Mouse (Mus musculus) limb, embryonic 11.5 days (tissue): ENCODE results near the gene Zranb1. TPM values are rescaled to one million over a fixed set of nuclear protein-coding genes. Genes with fewer than 3 reads are reported as not detected.

ENCODE experiments used
- ATAC-seq: fragments of 200-750 bp; cut with Nextera tagmentation; 2 replicates; pipeline ENCODE4 v1.8.0; 2017; ENCODE audit warnings: low read depth; ENCODE audit not compliant: insufficient number of reproducible peaks, low FRiP score, low TSS enrichment
- DNase-seq: peaks from one replicate; pipeline ENCODE4 v3.0.0-alpha.2; 2015; ENCODE audit warnings: low spot score
- H3K27ac ChIP-seq: fragments of 300-500 bp; sonication (generic); replicated peaks from 2 replicates; pipeline ENCODE4 v1.5.1; 2014; ENCODE audit warnings: low read depth, mild to moderate bottlenecking, low read length
- H3K27me3 ChIP-seq: fragments of 300-500 bp; sonication (generic); 2 replicates; pipeline ENCODE4 v1.6.1; 2014; ENCODE audit warnings: mild to moderate bottlenecking, low read length, mixed read lengths; ENCODE audit not compliant: control insufficient read depth, insufficient read depth
- H3K36me3 ChIP-seq: fragments of 300-500 bp; sonication (generic); 2 replicates; pipeline ENCODE4 v1.6.1; 2014; ENCODE audit warnings: mild to moderate bottlenecking, low read length, moderate library complexity, mixed read lengths; ENCODE audit not compliant: control insufficient read depth, insufficient read depth
- H3K4me1 ChIP-seq: fragments of 300-500 bp; sonication (generic); 2 replicates; pipeline ENCODE4 v1.6.1; 2014; ENCODE audit warnings: low read length, mixed read lengths; ENCODE audit not compliant: control insufficient read depth, insufficient read depth
- H3K4me2 ChIP-seq: fragments of 300-500 bp; sonication (generic); 2 replicates; pipeline ENCODE4 v1.6.1; 2014; ENCODE audit warnings: low read depth, mild to moderate bottlenecking, moderate library complexity; ENCODE audit not compliant: severe bottlenecking
- H3K4me3 ChIP-seq: fragments of 300-500 bp; sonication (generic); 2 replicates; pipeline ENCODE4 v1.5.1; 2014; ENCODE audit warnings: low read depth, low read length
- H3K9ac ChIP-seq: fragments of 300-500 bp; sonication (generic); 2 replicates; pipeline ENCODE4 v1.6.1; 2014; ENCODE audit warnings: mild to moderate bottlenecking, low read length
- H3K9me3 ChIP-seq: fragments of 300-500 bp; sonication (generic); 2 replicates; pipeline ENCODE4 v1.6.1; 2016; ENCODE audit warnings: low read length; ENCODE audit not compliant: control insufficient read depth
- WGBS: fragments of 180-500 bp; shearing (Covaris S2); extraction: QIAGEN DNeasy Blood & Tissue Kit; methylation state at CpG from one replicate; pipeline ENCODE4 v1.1.7; 2014; 5-methylcytosine and 5-hydroxymethylcytosine counted together
- polyA plus RNA-seq: library from polyadenylated mRNA; unstranded; fragments of >200 nt; fragmentation: Nextera tagmentation; extraction: Ambion mirVana; gene quantifications from 2 replicates; pipeline ENCODE4 v1.2.1, GENCODE M21; 2014

Gene Zranb1
- polyA plus RNA-seq, 1 experiment from 2014 or later: 16.6 TPM

- WGBS: 94% methylated on average over 2 of the region's 2 CpGs
- no peak overlapping the region for H3K4me2 ChIP-seq
- ATAC-seq (no peak), DNase-seq (no peak)
- no peaks in the 10 kb centered on the region for H3K9me3 ChIP-seq
- no peak overlapping the region for H3K9ac ChIP-seq
- no peaks in the 10 kb centered on the region for H3K27me3 ChIP-seq
- no peaks in the 10 kb centered on the region for H3K4me1 ChIP-seq
- no peak overlapping the region for H3K4me3 ChIP-seq
- no peak overlapping the region for H3K27ac ChIP-seq
- H3K36me3 ChIP-seq: peaks cover 8% of the 10 kb centered on the region
These were observed 47.0 kb downstream of the Zranb1 start for GRCm38 (mm10) chr7:132977981-132978380.

DNA sequence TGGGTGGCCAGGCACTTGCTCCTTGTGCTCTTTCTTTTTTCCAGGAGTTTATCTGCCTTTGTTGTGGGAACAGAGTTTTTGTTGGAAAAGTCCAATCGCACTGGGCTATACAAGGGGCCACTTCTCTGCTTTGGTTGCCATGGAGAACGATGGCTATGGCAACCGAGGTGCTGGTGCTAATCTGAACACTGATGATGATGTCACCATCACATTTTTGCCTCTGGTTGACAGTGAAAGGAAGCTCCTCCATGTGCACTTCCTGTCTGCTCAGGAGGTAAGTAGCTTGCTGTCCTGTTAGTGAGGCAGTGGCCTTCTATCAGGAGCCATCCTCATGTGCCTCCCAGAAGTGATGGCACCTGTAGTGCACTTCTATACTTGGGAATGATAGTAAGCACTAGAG is 51.7 kb downstream of the Zranb1 start:
- Histone ChIP-seq H3K4me1 (no peaks in the 10 kb centered on the region), H3K27ac (no peak overlapping the region), H3K9me3 (no peaks in the 10 kb centered on the region), H3K4me3 (no peak overlapping the region), H3K4me2 (no peak overlapping the region), H3K36me3 (peaks cover 12% of the 10 kb centered on the region), H3K27me3 (no peaks in the 10 kb centered on the region), H3K9ac (no peak overlapping the region)
- 87% methylated on average over 3 of the region's 3 CpGs for WGBS
- ATAC-seq (no peak), DNase-seq (peak; percentile 19)

DNA sequence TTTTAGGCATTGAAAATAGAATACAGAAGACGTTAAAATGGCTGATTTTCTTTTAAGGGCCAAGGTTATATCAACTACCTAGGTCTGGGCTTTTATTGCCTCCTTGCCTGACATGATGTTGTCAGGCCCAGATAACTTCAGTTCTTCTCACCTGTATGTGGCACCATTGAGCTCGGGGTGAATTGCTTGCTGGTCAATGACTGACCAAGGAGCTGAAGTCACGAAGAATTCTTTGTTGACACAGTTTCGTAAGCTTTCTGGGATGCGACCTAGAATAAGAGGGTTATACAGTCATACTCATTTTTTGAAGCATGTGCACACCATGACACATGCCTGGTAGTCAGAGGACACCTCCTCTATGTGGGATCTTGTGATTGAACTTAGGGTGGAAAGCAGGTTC is 58.9 kb downstream of the Zranb1 start:
- H3K27me3 ChIP-seq: no peaks in the 10 kb centered on the region
- H3K4me1 ChIP-seq: no peaks in the 10 kb centered on the region
- no peak overlapping the region for H3K27ac ChIP-seq
- no peak overlapping the region for H3K4me3 ChIP-seq
- no peak overlapping the region for H3K4me2 ChIP-seq
- 93% methylated on average over 5 of the region's 5 CpGs for whole genome bisulfite sequencing
- peak; percentile 18 for DNase-seq
- no peak overlapping the region for H3K9ac ChIP-seq
- no peaks in the 10 kb centered on the region for H3K9me3 ChIP-seq
- ATAC-seq: no peak
- H3K36me3 ChIP-seq: peaks cover 9% of the 10 kb centered on the region

GRCm38 (mm10) chr7:132991240-132991900 is 60.4 kb downstream of the Zranb1 start:
- Histone ChIP-seq H3K36me3 (peaks cover 14% of the 10 kb centered on the region), H3K4me3 (no peak overlapping the region), H3K9ac (no peak overlapping the region), H3K4me1 (no peaks in the 10 kb centered on the region), H3K27me3 (no peaks in the 10 kb centered on the region), H3K4me2 (no peak overlapping the region), H3K9me3 (no peaks in the 10 kb centered on the region), H3K27ac (no peak overlapping the region)
- peak; percentile 16 for DNase-seq
- 91% methylated on average over 14 of the region's 14 CpGs for WGBS
- no peak for ATAC-seq

- peaks cover 22% of the 10 kb centered on the region for H3K36me3 ChIP-seq
- WGBS: 88% methylated on average over 9 of the region's 9 CpGs
These were observed 62.1 kb downstream of the Zranb1 start for GRCm38 (mm10) chr7:132992967-132993615.

DNA sequence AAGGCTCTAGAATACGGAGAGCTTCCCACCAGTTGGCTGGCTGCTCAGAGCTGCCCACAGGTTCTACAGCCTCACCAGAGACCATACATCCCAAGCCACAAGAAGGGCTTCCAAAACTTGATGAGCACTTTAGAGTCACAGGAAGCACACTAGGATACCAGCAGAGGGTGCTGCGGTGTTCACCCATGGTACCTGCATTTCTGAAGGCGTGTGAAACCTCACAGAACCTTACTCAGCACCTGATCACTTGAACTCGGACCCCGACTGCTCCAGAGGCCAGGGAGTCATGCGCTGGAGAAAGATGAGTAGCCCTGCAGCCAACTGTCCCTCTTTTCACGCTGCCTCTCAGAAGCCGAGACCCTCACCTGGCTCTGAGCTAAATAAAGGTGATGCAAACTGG is 63.2 kb downstream of the Zranb1 start:
- Histone ChIP-seq H3K9me3 (no peaks in the 10 kb centered on the region), H3K27me3 (no peaks in the 10 kb centered on the region), H3K36me3 (peaks cover 30% of the 10 kb centered on the region), H3K9ac (no peak overlapping the region), H3K27ac (no peak overlapping the region), H3K4me2 (no peak overlapping the region), H3K4me3 (no peak overlapping the region), H3K4me1 (no peaks in the 10 kb centered on the region)
- WGBS: 87% methylated on average over 8 of the region's 8 CpGs
- DNase-seq: no peak
- no peak for ATAC-seq

More at GRCm38 (mm10) chr7:132992967-132993615, 62.1 kb downstream of the Zranb1 start:
- Histone ChIP-seq H3K9ac (no peak overlapping the region), H3K4me1 (no peaks in the 10 kb centered on the region), H3K27me3 (no peaks in the 10 kb centered on the region), H3K27ac (no peak overlapping the region), H3K9me3 (no peaks in the 10 kb centered on the region), H3K4me2 (no peak overlapping the region), H3K4me3 (no peak overlapping the region)
- ATAC-seq (no peak), DNase-seq (no peak)

DNA sequence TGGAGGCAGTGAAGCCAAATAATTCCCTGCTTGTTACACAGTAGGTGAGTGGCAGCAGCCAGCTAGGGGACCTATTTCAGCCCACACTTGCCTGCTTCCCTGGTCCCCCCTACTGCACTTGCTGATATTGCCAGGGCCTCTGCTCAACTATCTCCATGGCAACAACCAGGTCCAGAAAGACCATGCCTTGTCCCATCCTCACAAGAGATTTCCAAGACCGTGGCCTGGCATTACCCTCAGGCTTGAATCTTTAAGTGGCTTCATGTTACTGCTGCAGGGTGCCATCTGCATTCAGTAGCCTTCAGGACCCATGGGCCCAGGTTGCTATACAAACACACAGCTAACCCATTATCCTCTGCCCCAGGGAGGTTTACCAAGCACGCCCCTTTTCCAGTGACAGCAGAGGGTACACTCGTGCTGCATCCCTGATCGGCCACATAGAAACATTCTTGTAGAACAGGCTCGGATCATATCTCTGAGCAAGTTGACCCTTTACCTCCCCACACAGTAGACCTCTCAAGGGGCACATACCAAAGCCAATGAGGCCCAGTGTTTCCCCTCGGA is 63.8 kb downstream of the Zranb1 start:
- Histone ChIP-seq H3K4me2 (no peak overlapping the region), H3K27me3 (no peaks in the 10 kb centered on the region), H3K4me1 (no peaks in the 10 kb centered on the region), H3K36me3 (peaks cover 31% of the 10 kb centered on the region), H3K9ac (no peak overlapping the region), H3K4me3 (no peak overlapping the region), H3K27ac (no peak overlapping the region), H3K9me3 (no peaks in the 10 kb centered on the region)
- ATAC-seq (no peak), DNase-seq (no peak)
- WGBS: 94% methylated on average over 6 of the region's 6 CpGs

DNA sequence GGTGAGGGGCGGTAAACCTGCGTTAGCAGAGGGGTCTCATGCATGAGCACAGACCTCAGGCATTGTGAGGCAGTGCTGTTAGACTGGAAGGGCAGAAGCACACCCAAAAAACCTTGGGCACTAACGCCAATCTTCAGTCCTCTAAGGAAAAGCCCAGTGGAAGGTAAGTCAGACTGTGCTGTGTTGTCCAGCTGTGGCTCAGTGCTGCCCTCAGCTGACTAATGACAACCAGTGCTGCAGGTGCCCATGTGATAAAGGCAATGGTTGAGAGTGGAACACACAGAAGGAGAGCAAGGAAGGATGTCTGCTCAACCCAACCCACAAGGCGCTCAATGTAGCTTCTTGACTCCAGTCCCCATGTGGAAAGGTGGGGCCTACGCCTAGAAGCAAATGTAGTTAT is 65.4 kb downstream of the Zranb1 start:
- Histone ChIP-seq H3K4me1 (no peaks in the 10 kb centered on the region), H3K27ac (no peak overlapping the region), H3K4me3 (no peak overlapping the region), H3K9ac (no peak overlapping the region), H3K4me2 (no peak overlapping the region), H3K36me3 (peaks cover 28% of the 10 kb centered on the region), H3K9me3 (no peaks in the 10 kb centered on the region), H3K27me3 (no peaks in the 10 kb centered on the region)
- 92% methylated on average over 5 of the region's 5 CpGs for WGBS
- DNase-seq (no peak), ATAC-seq (no peak)
